ENCODE assay signal across 33 mouse cellular contexts in genomic region chr4:84766708-84767425, GRCm38 (mm10).
A peak's percentile ranks its signal among the peaks of the same experiment; 100 is the strongest.
DNase-seq lines count a peak whose midpoint lies in the region; ATAC-seq and TF ChIP-seq lines count a peak whose summit lies in the region.
"Had no signal": no experiment of that assay in that cellular context is flagged by ENCODE, and none has a peak within 500 bp of the region (broad histone marks: within the 10 kb centered on the region; RNA-seq: fewer than 3 reads in every experiment).

No protein-coding gene starts in this region.

- TF ChIP-seq CTCF in hindbrain, postnatal 0 days (IDR thresholded peaks at IDR 0.05; ENCODE audit: low read depth) = no peak
- no peak for TF ChIP-seq CTCF in lung, adult 2 months (IDR thresholded peaks at IDR 0.05; ENCODE audit: insufficient read depth, low read length)
- TF ChIP-seq CTCF in cerebellum, adult 2 months (IDR thresholded peaks at IDR 0.05; ENCODE audit: borderline replicate concordance, insufficient read depth, low read depth, low read length) = no peak

- H3K36me3 ChIP-seq in hindbrain, embryonic 16.5 days (ENCODE audit: control insufficient read depth, insufficient read depth, low read length) = no peaks in the 10 kb centered on the region
- H3K36me3 ChIP-seq in hindbrain, postnatal 0 days (ENCODE audit: insufficient read depth, low read length) = no peaks in the 10 kb centered on the region
- H3K36me3 ChIP-seq in embryonic facial prominence, embryonic 10.5 days (replicated peaks) = no peaks in the 10 kb centered on the region
- no peaks in the 10 kb centered on the region for H3K36me3 ChIP-seq in limb, embryonic 12.5 days
- H3K36me3 ChIP-seq: heart, embryonic 12.5 days; kidney, embryonic 15.5 days; neural tube, embryonic 13.5 days had no signal

- H3K4me2 ChIP-seq in hindbrain, embryonic 16.5 days (ENCODE audit: low read length) = no peak overlapping the region
- H3K4me2 ChIP-seq in hindbrain, postnatal 0 days (ENCODE audit: low read depth, low read length) = no peak overlapping the region
- H3K4me2 ChIP-seq in limb, embryonic 12.5 days = no peak overlapping the region
- H3K4me2 ChIP-seq: forebrain, embryonic 13.5 days; heart, embryonic 12.5 days; hindbrain, embryonic 14.5 days; lung, embryonic 14.5 days; neural tube, embryonic 13.5 days had no signal

- DNase-seq in hindbrain, postnatal 0 days (ENCODE audit: low spot score) = no peak
- DNase-seq in embryo, embryonic 10.5 days (ENCODE audit: low spot score) = peak; percentile 19
- no peak for DNase-seq in embryonic facial prominence, embryonic 10.5 days (ENCODE audit: low spot score)
- DNase-seq in lung, adult 2 months = no peak
- DNase-seq in cerebellum, adult 2 months = no peak
- DNase-seq: adrenal gland, adult 2 months; B cell, adult 2 months; cerebellum, adult 9-10 months; cerebellum, postnatal 36 days; gastrocnemius, adult 2 months; gastrocnemius, postnatal 36 days; heart, adult 2 months; kidney, adult 18-20 months; kidney, postnatal 25 days; liver; lung, embryonic 14.5 days; lung, postnatal 14 days; spleen, adult 18-20 months; thymus, adult 18-20 months; thymus, postnatal 36 days had no signal

- no peak for TF ChIP-seq POLR2A in lung, adult 2 months (IDR thresholded peaks at IDR 0.05; ENCODE audit: borderline replicate concordance, extremely low read depth, low read depth, low read length)
- TF ChIP-seq POLR2A in cerebellum, adult 2 months (IDR thresholded peaks at IDR 0.05; ENCODE audit: borderline replicate concordance, insufficient read depth, low read length) = no peak

- H3K4me1 ChIP-seq in hindbrain, embryonic 16.5 days (ENCODE audit: control insufficient read depth, insufficient read depth, low read depth, low read length) = no peaks in the 10 kb centered on the region
- no peaks in the 10 kb centered on the region for H3K4me1 ChIP-seq in hindbrain, postnatal 0 days (ENCODE audit: insufficient read depth, low read length)
- peaks cover 18% of the 10 kb centered on the region for H3K4me1 ChIP-seq in embryonic facial prominence, embryonic 10.5 days
- H3K4me1 ChIP-seq in limb, embryonic 12.5 days (replicated peaks) = peaks cover 30% of the 10 kb centered on the region
- no peaks in the 10 kb centered on the region for H3K4me1 ChIP-seq in lung, adult 2 months (ENCODE audit: control insufficient read depth, insufficient read depth, low read length)
- H3K4me1 ChIP-seq in cerebellum, adult 2 months (ENCODE audit: control insufficient read depth, insufficient read depth, low read length) = no peaks in the 10 kb centered on the region
- H3K4me1 ChIP-seq: heart, embryonic 12.5 days; kidney, embryonic 15.5 days had no signal

- no peak overlapping the region for H3K4me3 ChIP-seq in hindbrain, embryonic 16.5 days (ENCODE audit: low read length)
- no peak overlapping the region for H3K4me3 ChIP-seq in hindbrain, postnatal 0 days (ENCODE audit: low read length)
- no peak overlapping the region for H3K4me3 ChIP-seq in embryonic facial prominence, embryonic 10.5 days
- no peak overlapping the region for H3K4me3 ChIP-seq in limb, embryonic 12.5 days (replicated peaks)
- H3K4me3 ChIP-seq in lung, adult 2 months (replicated peaks; ENCODE audit: extremely low read depth, low read depth, low read length) = no peak overlapping the region
- no peak overlapping the region for H3K4me3 ChIP-seq in cerebellum, adult 2 months (replicated peaks; ENCODE audit: insufficient read depth, low read depth, low read length)
- H3K4me3 ChIP-seq: erythroblast, embryonic 14.5 days; forebrain, embryonic 13.5 days; gastrocnemius, adult 2 months; heart, adult 2 months; heart, embryonic 12.5 days; kidney, embryonic 15.5 days; left cerebral cortex, adult 2 months; neural tube, embryonic 13.5 days had no signal

- H3K9me3 ChIP-seq in hindbrain, embryonic 16.5 days (ENCODE audit: control insufficient read depth, low read length) = no peaks in the 10 kb centered on the region
- no peaks in the 10 kb centered on the region for H3K9me3 ChIP-seq in hindbrain, postnatal 0 days (ENCODE audit: low read length)
- H3K9me3 ChIP-seq in embryonic facial prominence, embryonic 10.5 days = no peaks in the 10 kb centered on the region
- H3K9me3 ChIP-seq in limb, embryonic 12.5 days = no peaks in the 10 kb centered on the region
- H3K9me3 ChIP-seq: forebrain, embryonic 13.5 days; heart, embryonic 12.5 days; kidney, embryonic 15.5 days; neural tube, embryonic 13.5 days had no signal

- no peaks in the 10 kb centered on the region; the same call in 1 of the 2 replicates for H3K27me3 ChIP-seq in hindbrain, embryonic 16.5 days (replicated peaks; ENCODE audit: control insufficient read depth, insufficient read depth, low read length)
- H3K27me3 ChIP-seq in hindbrain, postnatal 0 days (ENCODE audit: insufficient read depth, low read length) = no peaks in the 10 kb centered on the region
- no peaks in the 10 kb centered on the region for H3K27me3 ChIP-seq in embryonic facial prominence, embryonic 10.5 days (replicated peaks; ENCODE audit: low read depth, poor library complexity, severe bottlenecking)
- H3K27me3 ChIP-seq in limb, embryonic 12.5 days = no peaks in the 10 kb centered on the region
- no peaks in the 10 kb centered on the region for H3K27me3 ChIP-seq in cerebellum, adult 2 months (ENCODE audit: control insufficient read depth, insufficient read depth, low read length)
- H3K27me3 ChIP-seq: CH12.LX; forebrain, embryonic 13.5 days; heart, embryonic 12.5 days; kidney, embryonic 15.5 days; neural tube, embryonic 13.5 days had no signal

- ATAC-seq in hindbrain, embryonic 16.5 days = no peak
- ATAC-seq in hindbrain, postnatal 0 days = no peak
- no peak for ATAC-seq in limb, embryonic 12.5 days (ENCODE audit: insufficient number of reproducible peaks, insufficient read depth, low FRiP score, low TSS enrichment, low read depth)
- ATAC-seq: activated CD4-positive, CD25-positive, alpha-beta regulatory T cell, adult 4 months; forebrain, embryonic 13.5 days had no signal

- WGBS in hindbrain, embryonic 16.5 days = 61% methylated on average over 11 of the region's 11 CpGs
- WGBS in hindbrain, postnatal 0 days = 54% methylated on average over 11 of the region's 11 CpGs
- whole genome bisulfite sequencing in embryonic facial prominence, embryonic 10.5 days = 65% methylated on average over 11 of the region's 11 CpGs
- WGBS in limb, embryonic 12.5 days = 51% methylated on average over 11 of the region's 11 CpGs
- 77% methylated on average over 11 of the region's 11 CpGs for WGBS in lung, adult 2 months
- 47% methylated on average over 11 of the region's 11 CpGs for WGBS in cerebellum, adult 2 months

- 0 out of 2 replicates have a peak overlapping the region, but pooled peaks have one; percentile 17 for H3K27ac ChIP-seq in hindbrain, embryonic 16.5 days (ENCODE audit: low read depth, low read length)
- no peak overlapping the region for H3K27ac ChIP-seq in hindbrain, postnatal 0 days
- peak overlapping the region; percentile 40 for H3K27ac ChIP-seq in embryonic facial prominence, embryonic 10.5 days (replicated peaks)
- H3K27ac ChIP-seq in limb, embryonic 12.5 days = 0 out of 2 replicates have a peak overlapping the region, but pooled peaks have one; percentile 53
- no peak overlapping the region for H3K27ac ChIP-seq in cerebellum, adult 2 months (ENCODE audit: insufficient read depth, low read length)
- H3K27ac ChIP-seq: forebrain, embryonic 13.5 days; gastrocnemius, adult 2 months; heart, adult 2 months; hindbrain, embryonic 14.5 days; kidney, embryonic 15.5 days; left cerebral cortex, adult 2 months; liver, embryonic 14.5 days; neural tube, embryonic 13.5 days; stomach, postnatal 0 days had no signal

- H3K9ac ChIP-seq in hindbrain, embryonic 16.5 days (ENCODE audit: low read depth, low read length) = no peak overlapping the region
- H3K9ac ChIP-seq in hindbrain, postnatal 0 days (replicated peaks; ENCODE audit: low read length) = no peak overlapping the region
- H3K9ac ChIP-seq in limb, embryonic 12.5 days (replicated peaks) = no peak overlapping the region
- H3K9ac ChIP-seq: forebrain, embryonic 13.5 days; heart, embryonic 12.5 days; hindbrain, embryonic 14.5 days; kidney, embryonic 15.5 days; liver, embryonic 14.5 days; lung, embryonic 14.5 days; neural tube, embryonic 13.5 days had no signal

Comparison
In these comparisons a context has a peak if more than half of its experiments do, and no peak if none do; other contexts are left out.
1. H3K27ac ChIP-seq: peak in hindbrain, embryonic 16.5 days (single experiment), embryonic facial prominence, embryonic 10.5 days (single experiment) and limb, embryonic 12.5 days (single experiment); none in hindbrain, postnatal 0 days (single experiment) and cerebellum, adult 2 months (single experiment).